Mouse (Mus musculus): ENCODE measurements around the gene Pkp4. TPM values are rescaled to one million over a fixed set of nuclear protein-coding genes. Genes with fewer than 3 reads are reported as not detected.

Pkp4 gene
- 10 to 100 TPM; 31.1 to 32.6 TPM for total RNA-seq (2023)

GRCm38 (mm10) chr2:59160605-59160963 is at the start of gene Pkp4, which contains the start of gene Ccdc148:
Gene Pkp4 (plus strand): TSS chr2:59160850.
Gene Ccdc148 (minus strand): TSS chr2:59160683.

Other genes starting within 250 kb of the Pkp4 start
- under 1 TPM; 0.24 to 0.44 TPM for gene Ccdc148, start 167 bp upstream of the Pkp4 start, total RNA-seq (2023)

Measured in T-cell, adult 66 days (primary cell).